Mouse (Mus musculus) hindbrain, postnatal 0 days (tissue): ENCODE data around the gene Tk1. TPM values are rescaled to one million over a fixed set of nuclear protein-coding genes. Genes with fewer than 3 reads are reported as not detected.

ENCODE experiments used
- ATAC-seq: fragments of 200-750 bp; cut with Nextera tagmentation; 2 replicates; pipeline ENCODE4 v1.8.0; 2017; ENCODE audit warnings: mild to moderate bottlenecking, moderate TSS enrichment, moderate library complexity
- DNase-seq: peaks from one replicate; pipeline ENCODE4 v3.0.0-alpha.2; 2015; ENCODE audit warnings: low spot score
- H3K27ac ChIP-seq: fragments of 300-500 bp; sonication (generic); 2 replicates; pipeline ENCODE4 v1.5.1; 2014; ENCODE audit warnings: mild to moderate bottlenecking
- H3K27me3 ChIP-seq: fragments of 300-500 bp; sonication (generic); 2 replicates; pipeline ENCODE4 v1.6.1; 2014; ENCODE audit warnings: low read length, mixed read lengths; ENCODE audit not compliant: insufficient read depth
- H3K36me3 ChIP-seq: fragments of 300-500 bp; sonication (generic); 2 replicates; pipeline ENCODE4 v1.6.1; 2014; ENCODE audit warnings: low read length, mixed read lengths; ENCODE audit not compliant: insufficient read depth
- H3K4me1 ChIP-seq: fragments of 300-500 bp; sonication (generic); 2 replicates; pipeline ENCODE4 v1.6.1; 2014; ENCODE audit warnings: antibody characterized with exemption, low read length, mixed read lengths; ENCODE audit not compliant: insufficient read depth
- H3K4me2 ChIP-seq: fragments of 300-500 bp; sonication (generic); 2 replicates; pipeline ENCODE4 v1.6.1; 2014; ENCODE audit warnings: low read depth, mild to moderate bottlenecking, low read length, moderate library complexity, mixed read lengths
- H3K4me3 ChIP-seq: fragments of 300-500 bp; sonication (generic); 2 replicates; pipeline ENCODE4 v1.5.1; 2014; ENCODE audit warnings: low read length
- H3K9ac ChIP-seq: fragments of 300-500 bp; sonication (generic); replicated peaks from 2 replicates; pipeline ENCODE4 v1.6.1; 2014; ENCODE audit warnings: mild to moderate bottlenecking, low read length, moderate library complexity, mixed read lengths
- H3K9me3 ChIP-seq: fragments of 300-500 bp; sonication (generic); 2 replicates; pipeline ENCODE4 v1.6.1; 2016; ENCODE audit warnings: low read length, mixed read lengths
- CTCF ChIP-seq: IDR thresholded peaks from 2 replicates; pipeline ENCODE4 v1.5.1; 2016; ENCODE audit warnings: antibody characterized with exemption, control low read depth, low read depth
- WGBS: fragments of 180-500 bp; shearing (Covaris S2); extraction: QIAGEN DNeasy Blood & Tissue Kit; methylation state at CpG from one replicate; pipeline ENCODE4 v1.1.7; 2014; 5-methylcytosine and 5-hydroxymethylcytosine counted together
- polyA plus RNA-seq: library from polyadenylated mRNA; unstranded; fragments of >200 nt; fragmentation: Nextera tagmentation; extraction: Ambion mirVana; gene quantifications from 2 replicates; pipeline ENCODE4 v1.2.1, GENCODE M21; 2015
- total RNA-seq: library from RNA; depleted of rRNA; stranded (reverse); fragments of >200 nt; gene quantifications from 2 replicates; pipeline ENCODE4 v1.2.3, GENCODE M21; 2014; rRNA removed

Gene Tk1
- total and polyA plus RNA-seq, 2 experiments from 2014 or later = 21.2 to 26.1 TPM

- H3K36me3 ChIP-seq = peaks cover 2% of the 10 kb centered on the region; the same call in 1 of the 2 replicates
- no peak overlapping the region for H3K9ac ChIP-seq
- H3K4me2 ChIP-seq = no peak overlapping the region
- no peak for ATAC-seq
- H3K4me3 ChIP-seq = no peak overlapping the region
- no peaks in the 10 kb centered on the region for H3K9me3 ChIP-seq
- peak; percentile 50 for DNase-seq
- H3K27me3 ChIP-seq = no peaks in the 10 kb centered on the region
- peaks cover 7% of the 10 kb centered on the region; the same call in 1 of the 2 replicates for H3K4me1 ChIP-seq
- TF ChIP-seq CTCF = no peak
- WGBS = 62% methylated on average over 20 of the region's 20 CpGs
- peak overlapping the region; percentile 48; the same call in 1 of the 2 replicates for H3K27ac ChIP-seq
These were observed 56.9 kb downstream of the Tk1 start for GRCm38 (mm10) chr11:117768725-117769682.

- no peak for TF ChIP-seq CTCF
- H3K27ac ChIP-seq = no peak overlapping the region
- H3K9ac ChIP-seq = no peak overlapping the region
- H3K27me3 ChIP-seq = no peaks in the 10 kb centered on the region
- H3K4me3 ChIP-seq = no peak overlapping the region
- H3K4me1 ChIP-seq = peaks cover 7% of the 10 kb centered on the region; the same call in 1 of the 2 replicates
- H3K36me3 ChIP-seq = peaks cover 15% of the 10 kb centered on the region; the same call in 1 of the 2 replicates
- WGBS = 86% methylated on average over 3 of the region's 3 CpGs
- no peaks in the 10 kb centered on the region for H3K9me3 ChIP-seq
- ATAC-seq (no peak), DNase-seq (no peak)
- H3K4me2 ChIP-seq = no peak overlapping the region
These were observed 59.6 kb downstream of the Tk1 start for GRCm38 (mm10) chr11:117766275-117766674.

Other genes with a start within 250 kb of the Tk1 start
- gene Tnrc6c, start 171.8 kb downstream of the Tk1 start, total RNA-seq = 56.4 and 64.9 TPM in 2 replicates
- gene Tnrc6c, start 171.8 kb downstream of the Tk1 start, polyA plus RNA-seq = 18.3 and 19.7 TPM in 2 replicates
- gene Tmc8, start 44.0 kb downstream of the Tk1 start, total RNA-seq = 0.73 and 0.75 TPM in 2 replicates
- gene Tmc8, start 44.0 kb downstream of the Tk1 start, polyA plus RNA-seq = 0.44 and 0.86 TPM in 2 replicates
- 3.3 and 4.7 TPM in 2 replicates for gene Tmc6, start 43.9 kb downstream of the Tk1 start, total RNA-seq
- 3.2 and 4.9 TPM in 2 replicates for gene Tmc6, start 43.9 kb downstream of the Tk1 start, polyA plus RNA-seq
- not detected in 2 replicates for gene 6030468B19Rik, start 28.4 kb downstream of the Tk1 start, total RNA-seq
- not detected in 2 replicates for gene 6030468B19Rik, start 28.4 kb downstream of the Tk1 start, polyA plus RNA-seq
- gene Gm20708, start 16.4 kb downstream of the Tk1 start, total RNA-seq = 2.6 TPM in 1 of 2 replicates, not detected in the other
- gene Gm20708, start 16.4 kb downstream of the Tk1 start, polyA plus RNA-seq = 0.67 and 1.4 TPM in 2 replicates
- 21.5 and 31.7 TPM in 2 replicates for gene Syngr2, start 16.4 kb downstream of the Tk1 start, total RNA-seq
- gene Syngr2, start 16.4 kb downstream of the Tk1 start, polyA plus RNA-seq = 17.2 and 18.8 TPM in 2 replicates
- gene Afmid, start 168 bp downstream of the Tk1 start, total RNA-seq = 4.8 and 7.5 TPM in 2 replicates
- 7.9 and 9.0 TPM in 2 replicates for gene Afmid, start 168 bp downstream of the Tk1 start, polyA plus RNA-seq
- 5.6 and 14.6 TPM in 2 replicates for gene Birc5, start 23.2 kb upstream of the Tk1 start, total RNA-seq
- gene Birc5, start 23.2 kb upstream of the Tk1 start, polyA plus RNA-seq = 45.3 and 50.4 TPM in 2 replicates
- gene Tmem235, start 34.7 kb upstream of the Tk1 start, total RNA-seq = 0.31 and 0.58 TPM in 2 replicates
- 0.09 TPM in 1 of 2 replicates, not detected in the other for gene Tmem235, start 34.7 kb upstream of the Tk1 start, polyA plus RNA-seq
- gene Tha1, start 47.4 kb upstream of the Tk1 start, total RNA-seq = 1.9 and 4.7 TPM in 2 replicates
- 2.0 and 3.4 TPM in 2 replicates for gene Tha1, start 47.4 kb upstream of the Tk1 start, polyA plus RNA-seq
- 12.3 and 12.4 TPM in 2 replicates for gene Socs3, start 144.0 kb upstream of the Tk1 start, total RNA-seq
- 6.0 and 7.0 TPM in 2 replicates for gene Socs3, start 144.0 kb upstream of the Tk1 start, polyA plus RNA-seq
- gene Pgs1, start 160.2 kb upstream of the Tk1 start, total RNA-seq = 72.7 and 85.0 TPM in 2 replicates
- 57.2 and 58.3 TPM in 2 replicates for gene Pgs1, start 160.2 kb upstream of the Tk1 start, polyA plus RNA-seq